Mouse (Mus musculus): ENCODE measurements around the gene Ankrd44. TPM values are rescaled to one million over a fixed set of nuclear protein-coding genes. Genes with fewer than 3 reads are reported as not detected.

Gene Ankrd44
- polyA plus RNA-seq, 1 experiment from 2014 or later = 11.2 TPM

DNA sequence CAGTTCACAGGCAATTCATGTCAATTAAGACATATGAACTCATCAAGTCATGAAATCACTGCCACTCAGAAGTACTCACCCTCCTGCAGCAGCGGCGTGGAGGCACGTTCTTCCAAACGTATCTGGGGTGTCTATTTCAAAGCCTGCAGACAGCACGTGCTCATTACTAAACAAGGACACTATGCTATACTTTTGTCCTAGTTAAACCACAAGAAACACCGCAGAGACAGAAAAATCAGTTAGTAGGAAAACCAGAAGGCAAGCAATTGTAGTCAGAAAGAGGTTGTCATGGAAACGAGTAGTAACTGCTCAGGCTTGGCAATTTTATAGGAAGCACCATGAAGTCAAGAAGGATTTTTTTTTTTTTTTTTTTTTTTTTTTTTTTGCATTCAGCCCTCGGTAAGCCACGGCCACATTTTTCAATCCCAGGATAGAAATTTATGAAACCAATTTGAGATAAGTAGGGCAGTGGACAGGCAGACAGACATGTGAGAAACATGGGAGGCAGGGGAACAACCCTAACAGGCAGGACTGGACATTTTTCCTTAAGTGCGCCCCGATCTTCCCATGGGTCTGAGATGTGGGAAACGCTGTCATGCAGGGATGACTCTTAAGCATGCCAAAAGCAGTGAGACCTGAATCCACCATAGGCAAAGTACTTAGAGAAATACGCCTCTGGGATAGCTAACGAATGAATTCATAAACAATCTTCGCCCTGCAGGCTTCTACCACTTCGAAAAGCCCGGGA lies 191.1 kb downstream of the Ankrd44 start:
- Histone ChIP-seq H3K4me2 (no peak overlapping the region), H3K36me3 (no peaks in the 10 kb centered on the region), H3K4me1 (no peaks in the 10 kb centered on the region), H3K27me3 (replicated peaks) (no peaks in the 10 kb centered on the region), H3K4me3 (replicated peaks) (no peak overlapping the region), H3K9ac (no peak overlapping the region), H3K27ac (no peak overlapping the region), H3K9me3 (no peaks in the 10 kb centered on the region)
- WGBS = 74% methylated on average over 17 of the region's 17 CpGs
- ATAC-seq (ENCODE audit: insufficient read depth, low FRiP score, low read depth) = no peak

- no peaks in the 10 kb centered on the region for H3K27me3 ChIP-seq (replicated peaks)
- H3K9me3 ChIP-seq = no peaks in the 10 kb centered on the region
- no peak overlapping the region for H3K4me2 ChIP-seq
- ATAC-seq (ENCODE audit: insufficient read depth, low FRiP score, low read depth) = no peak
- H3K27ac ChIP-seq = no peak overlapping the region
- no peaks in the 10 kb centered on the region for H3K4me1 ChIP-seq
- no peak overlapping the region for H3K4me3 ChIP-seq (replicated peaks)
- no peaks in the 10 kb centered on the region for H3K36me3 ChIP-seq
- 81% methylated on average over 5 of the region's 5 CpGs for WGBS
- no peak overlapping the region for H3K9ac ChIP-seq
Measured at GRCm38 (mm10) chr1:54729316-54729715, 196.9 kb downstream of the Ankrd44 start.

DNA sequence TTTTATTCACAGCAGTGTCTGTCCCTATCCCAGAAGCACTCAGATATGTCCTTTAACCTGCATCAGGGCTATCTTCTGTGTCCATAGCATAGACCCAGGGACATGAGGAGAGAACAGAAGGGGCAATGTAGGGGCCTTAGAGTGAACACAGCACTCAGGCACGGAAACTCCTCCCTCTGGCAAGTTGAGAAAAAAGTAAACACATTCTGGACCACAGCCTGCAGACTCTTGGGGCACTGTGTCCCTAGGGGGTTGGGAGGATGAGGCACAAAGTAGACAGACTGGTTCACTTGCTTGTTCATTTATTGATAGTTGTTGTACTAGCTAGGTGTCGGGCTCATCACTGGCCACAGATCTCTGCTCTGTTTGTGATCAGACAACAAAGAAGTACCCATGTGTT lies 199.6 kb downstream of the Ankrd44 start:
- no peak for ATAC-seq (ENCODE audit: insufficient read depth, low FRiP score, low read depth)
- H3K4me3 ChIP-seq (replicated peaks) = no peak overlapping the region

GRCm38 (mm10) chr1:54716921-54717320 lies 209.3 kb downstream of the Ankrd44 start:
- no peak for ATAC-seq (ENCODE audit: insufficient read depth, low FRiP score, low read depth)
- H3K36me3 ChIP-seq = no peaks in the 10 kb centered on the region
- H3K4me2 ChIP-seq = no peak overlapping the region
- H3K27ac ChIP-seq = no peak overlapping the region
- no peak overlapping the region for H3K9ac ChIP-seq
- 88% methylated on average over 6 of the region's 6 CpGs for WGBS
- H3K4me3 ChIP-seq (replicated peaks) = no peak overlapping the region
- H3K27me3 ChIP-seq (replicated peaks) = no peaks in the 10 kb centered on the region
- 0 out of 2 replicates have a peak, but pooled peaks cover 9% of the 10 kb centered on the region for H3K4me1 ChIP-seq
- no peaks in the 10 kb centered on the region for H3K9me3 ChIP-seq

More for the DNA sequence above, 199.6 kb downstream of the Ankrd44 start:
- WGBS = 47% methylated on average over 2 of the region's 2 CpGs
- Histone ChIP-seq H3K36me3 (no peaks in the 10 kb centered on the region), H3K9ac (no peak overlapping the region), H3K27me3 (replicated peaks) (no peaks in the 10 kb centered on the region), H3K9me3 (no peaks in the 10 kb centered on the region), H3K27ac (no peak overlapping the region), H3K4me2 (no peak overlapping the region), H3K4me1 (no peaks in the 10 kb centered on the region)

- 57% methylated on average over 8 of the region's 8 CpGs for WGBS
- Histone ChIP-seq H3K9ac (no peak overlapping the region), H3K9me3 (no peaks in the 10 kb centered on the region), H3K4me1 (peaks cover 15% of the 10 kb centered on the region; the same call in 1 of the 2 replicates), H3K4me3 (replicated peaks) (no peak overlapping the region), H3K27ac (no peak overlapping the region), H3K36me3 (no peaks in the 10 kb centered on the region), H3K4me2 (no peak overlapping the region), H3K27me3 (replicated peaks) (no peaks in the 10 kb centered on the region)
- no peak for ATAC-seq (ENCODE audit: insufficient read depth, low FRiP score, low read depth)
Measured at GRCm38 (mm10) chr1:54715061-54715760, 211.0 kb downstream of the Ankrd44 start.

- 43% methylated on average over 11 of the region's 11 CpGs for WGBS
- no peaks in the 10 kb centered on the region for H3K36me3 ChIP-seq
- no peaks in the 10 kb centered on the region for H3K27me3 ChIP-seq (replicated peaks)
- no peak overlapping the region for H3K4me2 ChIP-seq
- no peak overlapping the region for H3K9ac ChIP-seq
- no peaks in the 10 kb centered on the region for H3K9me3 ChIP-seq
- peak overlapping the region; percentile 6 for H3K27ac ChIP-seq
- ATAC-seq (ENCODE audit: insufficient read depth, low FRiP score, low read depth) = peak; percentile 76
- H3K4me1 ChIP-seq = peaks cover 16% of the 10 kb centered on the region; the same call in 1 of the 2 replicates
- no peak overlapping the region for H3K4me3 ChIP-seq (replicated peaks)
Measured at GRCm38 (mm10) chr1:54713231-54714173, 212.7 kb downstream of the Ankrd44 start.

DNA sequence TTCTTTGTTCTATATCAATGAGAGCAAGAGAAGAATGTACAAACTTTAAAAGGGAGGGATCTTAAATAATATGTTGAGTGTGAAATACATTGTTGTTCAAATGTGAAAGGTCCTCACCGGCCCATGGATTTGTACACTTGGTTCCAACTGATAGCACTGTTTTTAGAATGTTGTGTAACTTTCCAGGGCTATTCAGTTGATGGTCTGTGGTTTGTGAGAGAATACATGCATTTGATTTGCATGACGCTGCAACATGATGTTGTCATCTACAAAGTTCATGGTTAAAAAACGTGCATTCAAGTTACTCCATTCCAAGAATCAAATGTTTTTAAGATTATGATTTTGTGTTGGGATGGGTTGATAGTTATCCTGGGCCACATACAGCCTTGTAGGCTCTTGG lies 214.6 kb downstream of the Ankrd44 start:
- ATAC-seq (ENCODE audit: insufficient read depth, low FRiP score, low read depth) = no peak
- WGBS = 90% methylated on average over 3 of the region's 3 CpGs
- H3K4me3 ChIP-seq (replicated peaks) = no peak overlapping the region
- no peak overlapping the region for H3K4me2 ChIP-seq
- no peaks in the 10 kb centered on the region for H3K27me3 ChIP-seq (replicated peaks)
- no peak overlapping the region for H3K9ac ChIP-seq
- no peaks in the 10 kb centered on the region for H3K36me3 ChIP-seq
- no peak overlapping the region for H3K27ac ChIP-seq
- no peaks in the 10 kb centered on the region for H3K9me3 ChIP-seq
- H3K4me1 ChIP-seq = peaks cover 16% of the 10 kb centered on the region; the same call in 1 of the 2 replicates

- no peak overlapping the region for H3K4me2 ChIP-seq
- WGBS = 68% methylated on average over 1 of the region's 1 CpGs
- H3K9me3 ChIP-seq = no peaks in the 10 kb centered on the region
- peak; percentile 68; the same call in 1 of the 2 replicates for ATAC-seq (ENCODE audit: insufficient read depth, low FRiP score, low read depth)
- peak overlapping the region; percentile 51; the same call in 1 of the 2 replicates for H3K27ac ChIP-seq
- no peak overlapping the region for H3K9ac ChIP-seq
- H3K4me1 ChIP-seq = peaks cover 15% of the 10 kb centered on the region; the same call in 1 of the 2 replicates
- no peaks in the 10 kb centered on the region for H3K36me3 ChIP-seq
- H3K4me3 ChIP-seq (replicated peaks) = no peak overlapping the region
- H3K27me3 ChIP-seq (replicated peaks) = no peaks in the 10 kb centered on the region
Measured at GRCm38 (mm10) chr1:54710550-54710949, 215.6 kb downstream of the Ankrd44 start.

GRCm38 (mm10) chr1:54707888-54708565 lies 218.2 kb downstream of the Ankrd44 start:
- Histone ChIP-seq H3K9ac (no peak overlapping the region), H3K4me2 (no peak overlapping the region), H3K4me1 (peaks cover 9% of the 10 kb centered on the region; the same call in 1 of the 2 replicates), H3K27me3 (replicated peaks) (no peaks in the 10 kb centered on the region), H3K36me3 (no peaks in the 10 kb centered on the region), H3K27ac (no peak overlapping the region), H3K9me3 (no peaks in the 10 kb centered on the region), H3K4me3 (replicated peaks) (no peak overlapping the region)
- WGBS = 87% methylated on average over 8 of the region's 8 CpGs
- ATAC-seq (ENCODE audit: insufficient read depth, low FRiP score, low read depth) = no peak

GRCm38 (mm10) chr1:54707036-54707887 lies 218.9 kb downstream of the Ankrd44 start:
- WGBS = 73% methylated on average over 10 of the region's 10 CpGs

More at GRCm38 (mm10) chr1:54707036-54707887, 218.9 kb downstream of the Ankrd44 start:
- Histone ChIP-seq H3K4me2 (no peak overlapping the region), H3K36me3 (no peaks in the 10 kb centered on the region), H3K4me3 (replicated peaks) (no peak overlapping the region), H3K27ac (no peak overlapping the region), H3K27me3 (replicated peaks) (no peaks in the 10 kb centered on the region), H3K9me3 (no peaks in the 10 kb centered on the region), H3K9ac (no peak overlapping the region), H3K4me1 (peaks cover 9% of the 10 kb centered on the region; the same call in 1 of the 2 replicates)
- ATAC-seq (ENCODE audit: insufficient read depth, low FRiP score, low read depth) = no peak
